Mouse (Mus musculus): ENCODE measurements at regions not wholly inside any gene's neighbourhood (a gene's known extent, or its start where the extent isn't known, plus 50 kb on each side); places are given as distances from the start of the nearest gene placed in this dataset.

GRCm38 (mm10) chr3:135001270-135001669 is 172.5 kb downstream of the Tacr3 start:
- no peak for DNase-seq

- DNase-seq = no peak
Observed at GRCm38 (mm10) chr3:135015784-135016183, 187.0 kb downstream of the Tacr3 start.

DNA sequence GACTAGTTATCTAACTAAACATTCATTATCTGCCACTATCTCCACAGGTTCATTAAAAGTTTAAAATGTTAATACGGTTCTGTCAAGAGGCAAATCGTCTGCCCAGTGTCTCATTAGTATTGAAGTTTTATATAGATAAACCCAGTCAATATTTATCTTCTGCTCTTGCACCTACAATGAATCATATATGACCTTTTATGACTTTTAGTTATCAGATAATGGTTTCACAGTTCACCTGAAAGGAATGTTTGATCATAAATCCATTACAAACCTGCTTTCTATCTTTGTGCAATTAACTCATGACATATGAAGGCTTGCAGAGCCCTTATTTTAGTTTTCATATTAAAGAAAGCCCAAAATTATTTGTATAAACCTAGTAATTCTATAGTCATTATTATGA is 188.0 kb upstream of the Cenpe start:
- no peak for DNase-seq

DNA sequence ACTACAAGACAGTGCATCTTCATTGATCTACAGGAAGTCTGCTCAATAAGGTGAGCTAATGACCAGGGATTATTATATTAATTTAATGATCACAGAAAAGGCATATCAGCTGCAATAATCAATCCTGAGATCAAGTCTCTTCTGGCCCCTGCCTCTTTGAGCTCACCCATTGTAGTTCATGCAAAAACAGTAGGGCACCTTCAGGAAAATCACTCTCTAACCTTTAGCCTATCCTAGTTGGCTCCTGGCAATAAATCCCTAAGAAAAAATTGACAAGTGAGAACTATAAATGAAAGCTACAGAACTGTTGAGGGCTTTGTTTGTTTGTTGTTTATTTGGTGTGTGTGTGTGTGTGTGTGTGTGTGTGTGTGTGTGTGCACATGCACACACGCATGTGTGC is 187.5 kb upstream of the Cenpe start:
- no peak for DNase-seq

GRCm38 (mm10) chr3:135032483-135032882 is 179.9 kb upstream of the Cenpe start:
- DNase-seq = no peak

- no peak for DNase-seq
Observed at GRCm38 (mm10) chr3:135037383-135037782, 175.0 kb upstream of the Cenpe start.

DNA sequence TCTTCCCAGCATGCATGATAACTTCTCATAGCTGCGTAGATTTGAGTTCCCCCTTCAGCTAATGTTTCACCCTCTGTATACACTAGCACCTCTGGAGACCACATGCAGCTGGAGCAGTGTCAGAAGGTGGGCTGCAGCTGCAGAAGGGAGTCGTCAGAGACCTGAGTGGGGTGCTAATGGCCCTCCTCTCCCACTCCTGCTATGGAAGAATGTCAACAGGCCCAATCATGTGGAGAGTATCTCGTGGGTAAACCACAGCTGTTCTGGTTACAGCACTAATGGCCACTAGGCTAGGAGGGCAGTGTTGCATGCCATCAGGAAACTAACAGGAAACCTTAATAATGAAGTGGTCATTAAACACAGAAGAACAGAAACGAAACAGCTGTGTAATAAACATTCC is 170.1 kb upstream of the Cenpe start:
- no peak for DNase-seq

GRCm38 (mm10) chr3:135045769-135046277 is 166.5 kb upstream of the Cenpe start:
- no peak for DNase-seq

GRCm38 (mm10) chr3:135091487-135091886 is 120.8 kb upstream of the Cenpe start:
- DNase-seq = no peak

- DNase-seq = peak; percentile 36
Observed at GRCm38 (mm10) chr3:135100901-135101586, 111.3 kb upstream of the Cenpe start.

Data from layer of hippocampus, adult 9-11 months (tissue).